Mouse (Mus musculus) neural tube, embryonic 12.5 days (tissue): ENCODE results near the gene Slc35e4. TPM values are rescaled to one million over a fixed set of nuclear protein-coding genes. Genes with fewer than 3 reads are reported as not detected.
A peak's percentile ranks its signal among the peaks of the same experiment; 100 is the strongest.
"Not testable (repeated sequence)": the region's sequence is repeated elsewhere in the genome, so short reads cannot be mapped to it uniquely, and the experiment has no call there.

Experiments
- ATAC-seq: fragments of 200-750 bp; cut with Nextera tagmentation; 2 replicates; pipeline ENCODE4 v1.8.0; 2017; ENCODE audit warnings: low read depth, mild to moderate bottlenecking, moderate TSS enrichment, moderate library complexity; ENCODE audit not compliant: low FRiP score
- H3K27ac ChIP-seq: fragments of 300-500 bp; sonication (generic); 2 replicates; pipeline ENCODE4 v1.5.1; 2016
- H3K27me3 ChIP-seq: fragments of 300-500 bp; sonication (generic); replicated peaks from 2 replicates; pipeline ENCODE4 v1.6.1; 2016; ENCODE audit warnings: mild to moderate bottlenecking
- H3K36me3 ChIP-seq: fragments of 300-500 bp; sonication (generic); 2 replicates; pipeline ENCODE4 v1.6.1; 2016; ENCODE audit warnings: mild to moderate bottlenecking
- H3K4me1 ChIP-seq: fragments of 300-500 bp; sonication (generic); 2 replicates; pipeline ENCODE4 v1.6.1; 2016
- H3K4me2 ChIP-seq: fragments of 300-500 bp; sonication (generic); replicated peaks from 2 replicates; pipeline ENCODE4 v1.6.1; 2016; ENCODE audit warnings: mild to moderate bottlenecking
- H3K4me3 ChIP-seq: fragments of 300-500 bp; sonication (generic); 2 replicates; pipeline ENCODE4 v1.5.1; 2016
- H3K9ac ChIP-seq: fragments of 300-500 bp; sonication (generic); 2 replicates; pipeline ENCODE4 v1.6.1; 2016; ENCODE audit warnings: mild to moderate bottlenecking
- H3K9me3 ChIP-seq: fragments of 300-500 bp; sonication (generic); 2 replicates; pipeline ENCODE4 v1.6.1; 2016; ENCODE audit warnings: mild to moderate bottlenecking
- WGBS: fragments of 180-500 bp; shearing (Covaris S2); methylation state at CpG from one replicate; pipeline ENCODE4 v1.1.7; 2016; 5-methylcytosine and 5-hydroxymethylcytosine counted together
- polyA plus RNA-seq: library from polyadenylated mRNA; unstranded; fragments of >200 nt; fragmentation: Nextera tagmentation; extraction: Ambion mirVana; gene quantifications from 2 replicates; pipeline ENCODE4 v1.2.1, GENCODE M21; 2016

The Slc35e4 gene
- 9.1 and 9.6 TPM in 2 replicates for polyA plus RNA-seq

DNA sequence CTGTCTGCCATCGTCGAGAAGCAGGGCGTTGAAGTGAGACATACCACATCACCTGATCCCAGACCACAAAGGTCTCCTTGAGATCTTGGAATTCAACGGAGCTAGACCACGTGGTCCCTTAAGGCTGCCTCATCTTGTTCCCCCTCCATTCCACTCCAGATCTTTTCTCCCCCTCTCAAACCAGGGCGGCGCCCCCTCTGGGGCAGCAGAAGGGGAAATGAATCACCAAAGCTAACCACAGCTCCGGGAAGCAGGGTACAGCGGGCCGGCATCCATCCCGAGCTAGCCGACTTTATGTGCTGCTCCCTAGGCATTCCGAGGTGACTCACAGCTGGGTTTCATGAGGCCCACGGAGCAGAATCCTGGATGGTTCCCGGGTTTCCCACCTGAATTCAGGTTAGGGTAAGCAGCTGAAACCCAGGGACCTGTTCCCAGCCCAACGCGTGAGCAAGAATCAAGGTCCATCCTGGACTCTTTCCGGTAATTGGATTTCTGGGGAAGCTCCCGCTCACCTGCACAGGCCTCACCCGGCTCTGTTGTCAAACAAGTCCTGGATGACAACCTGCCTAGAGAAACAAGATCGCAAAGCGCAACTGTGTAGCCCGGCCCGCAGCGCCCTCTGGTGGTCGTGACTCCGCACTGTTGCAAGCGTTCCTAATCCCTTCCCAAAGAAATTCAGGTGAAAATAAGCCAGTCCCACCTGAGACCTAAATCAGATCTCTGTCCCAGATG is at the start of gene Slc35e4:
TSS of gene Slc35e4 (minus strand) at position 556 of the 732 bp plus-strand sequence.
- peaks cover 35% of the 10 kb centered on the region for H3K4me1 ChIP-seq
- no peaks in the 10 kb centered on the region for H3K9me3 ChIP-seq
- peak within 1 kb of the TSS; percentile 86 for H3K4me2 ChIP-seq
- H3K27me3 ChIP-seq, result no peaks in the 10 kb centered on the region
- no peaks in the 10 kb centered on the region for H3K36me3 ChIP-seq
- ATAC-seq, result peak; percentile 52
- whole genome bisulfite sequencing, result under 1% methylated on average over 28 of the region's 28 CpGs
- H3K9ac ChIP-seq, result peak within 1 kb of the TSS; percentile 62
- H3K27ac ChIP-seq, result peak within 1 kb of the TSS; percentile 37
- peak within 1 kb of the TSS; percentile 56 for H3K4me3 ChIP-seq

DNA sequence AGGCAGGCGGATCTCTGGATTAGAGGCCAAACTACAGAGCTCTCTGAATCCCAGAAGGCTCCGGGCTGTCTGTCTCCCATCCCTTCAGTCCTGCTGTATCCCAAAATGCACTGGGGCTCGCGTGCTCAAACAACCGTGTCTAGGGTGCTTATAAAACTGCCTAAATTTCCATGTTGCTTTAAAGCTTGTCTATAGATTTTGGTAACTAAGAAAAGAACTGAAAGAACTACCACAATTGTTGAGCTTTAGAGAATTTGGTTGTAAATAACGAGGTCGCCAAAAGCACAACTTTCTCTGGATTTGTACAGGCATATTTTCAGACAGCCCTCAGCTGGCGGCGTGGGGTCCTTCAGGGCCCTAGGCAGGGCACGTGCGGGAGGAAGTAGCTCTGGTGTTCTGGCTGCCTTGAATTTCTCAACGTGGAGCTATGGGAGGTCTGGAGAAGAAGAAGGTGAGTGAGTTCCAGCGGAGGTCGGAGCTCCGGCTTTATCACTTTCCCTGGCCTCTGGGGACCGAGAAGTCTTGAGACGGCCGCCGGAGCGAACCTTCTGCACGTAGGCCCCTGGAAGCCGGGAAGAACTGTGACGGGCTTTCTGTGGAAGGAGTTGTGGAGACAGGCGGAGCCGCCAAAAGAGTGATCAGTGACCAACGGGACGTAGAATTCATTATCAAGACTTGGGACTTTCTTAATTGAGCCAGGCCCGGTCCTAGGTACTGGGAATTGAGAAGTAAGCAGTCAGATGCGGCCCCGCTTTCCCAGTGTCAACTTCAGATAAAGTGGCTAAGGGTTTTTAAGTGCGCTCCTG is 49.3 kb upstream of the Slc35e4 start, which contains the start of gene Pes1:
TSS of gene Pes1 (plus strand) at position 366 of the 806 bp plus-strand sequence.
- Histone ChIP-seq H3K4me2 (peak within 1 kb of the TSS; percentile 90), H3K27me3 (no peaks in the 10 kb centered on the region), H3K9me3 (no peaks in the 10 kb centered on the region), H3K9ac (peak within 1 kb of the TSS; percentile 68), H3K27ac (no peak within 1 kb of the TSS), H3K4me3 (peak within 1 kb of the TSS; percentile 83), H3K36me3 (peaks cover 6% of the 10 kb centered on the region), H3K4me1 (peaks cover 8% of the 10 kb centered on the region)
- under 1% methylated on average over 31 of the region's 31 CpGs for WGBS
- ATAC-seq, result peak; percentile 96

DNA sequence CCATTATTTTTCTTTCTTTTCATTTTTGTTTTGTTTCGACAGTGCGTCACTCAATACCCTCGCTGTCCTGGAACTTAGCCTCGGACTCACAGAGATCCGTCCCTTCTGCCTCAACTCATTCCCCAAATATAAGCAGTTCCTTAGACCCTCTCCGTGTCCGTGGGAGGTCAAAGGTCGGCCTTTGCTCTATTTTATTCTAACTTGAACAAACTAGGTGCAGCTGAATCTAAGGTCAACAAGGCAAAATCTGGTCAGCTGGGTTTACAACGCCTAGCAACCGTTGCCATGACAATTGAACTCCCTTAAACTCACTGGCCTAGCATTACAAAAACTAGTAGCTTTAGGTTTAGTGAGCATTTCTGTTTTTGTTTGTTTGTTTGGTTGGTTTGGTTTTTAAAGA is 48.7 kb upstream of the Slc35e4 start:
- Histone ChIP-seq H3K9ac (no peak overlapping the region), H3K4me3 (peak overlapping the region; percentile 18; the same call in 1 of the 2 replicates), H3K27me3 (no peaks in the 10 kb centered on the region), H3K36me3 (peaks cover 2% of the 10 kb centered on the region), H3K4me2 (peak overlapping the region; percentile 90), H3K9me3 (no peaks in the 10 kb centered on the region), H3K4me1 (peaks cover 8% of the 10 kb centered on the region), H3K27ac (no peak overlapping the region)
- peak; percentile 30; the same call in 1 of the 2 replicates for ATAC-seq
- whole genome bisulfite sequencing, result 82% methylated on average over 10 of the region's 10 CpGs

DNA sequence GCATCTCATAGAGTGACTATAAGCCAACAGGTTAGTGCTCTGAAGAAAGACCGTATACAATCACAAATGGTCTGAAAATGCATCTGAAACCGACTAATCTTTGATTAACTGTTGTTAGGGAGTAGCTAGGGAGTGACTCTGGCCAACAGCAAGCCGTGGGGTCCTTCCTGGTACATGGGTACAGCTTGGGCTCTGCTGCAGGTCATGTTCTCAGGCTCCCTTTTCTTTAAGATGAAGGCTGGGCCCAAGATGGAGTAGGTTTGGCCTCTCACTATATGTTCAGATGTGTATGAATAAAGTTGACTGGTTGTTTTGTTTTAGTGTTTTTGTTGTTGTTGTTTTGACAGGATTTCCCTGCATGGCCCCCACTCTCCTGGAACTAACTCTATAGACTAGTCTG is 47.3 kb upstream of the Slc35e4 start:
- peaks cover 8% of the 10 kb centered on the region for H3K4me1 ChIP-seq
- no peak overlapping the region for H3K9ac ChIP-seq
- H3K27ac ChIP-seq, result no peak overlapping the region
- H3K4me3 ChIP-seq, result no peak overlapping the region
- H3K27me3 ChIP-seq, result no peaks in the 10 kb centered on the region
- no peaks in the 10 kb centered on the region for H3K36me3 ChIP-seq
- H3K9me3 ChIP-seq, result no peaks in the 10 kb centered on the region
- ATAC-seq, result no peak
- WGBS, result 76% methylated on average over 3 of the region's 3 CpGs
- H3K4me2 ChIP-seq, result no peak overlapping the region

DNA sequence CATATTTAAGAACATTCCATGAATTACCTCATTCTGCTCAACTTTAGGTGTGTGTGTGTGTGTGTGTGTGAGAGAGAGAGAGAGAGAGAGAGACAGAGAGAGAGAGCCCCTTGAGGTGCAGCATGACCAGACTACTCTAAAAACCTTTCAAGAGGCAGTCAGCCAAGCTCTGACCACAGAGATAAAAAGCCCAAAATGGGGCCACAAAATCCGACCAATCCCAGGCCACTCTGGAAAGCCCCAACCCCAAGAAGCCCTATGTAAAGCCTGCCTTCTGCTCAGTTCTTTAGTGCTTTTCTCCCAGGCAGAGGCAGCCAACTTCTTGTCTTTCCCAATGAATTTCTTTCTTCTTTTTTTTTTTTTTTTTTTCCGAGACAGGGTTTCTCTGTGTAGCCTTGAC is 46.4 kb upstream of the Slc35e4 start:
- no peaks in the 10 kb centered on the region for H3K9me3 ChIP-seq
- no peaks in the 10 kb centered on the region for H3K36me3 ChIP-seq
- no peaks in the 10 kb centered on the region for H3K27me3 ChIP-seq
- no peak overlapping the region for H3K4me3 ChIP-seq
- peaks cover 8% of the 10 kb centered on the region for H3K4me1 ChIP-seq
- 56% methylated on average over 2 of the region's 2 CpGs for WGBS
- ATAC-seq, result no peak
- H3K4me2 ChIP-seq, result no peak overlapping the region
- H3K27ac ChIP-seq, result no peak overlapping the region
- H3K9ac ChIP-seq, result no peak overlapping the region

DNA sequence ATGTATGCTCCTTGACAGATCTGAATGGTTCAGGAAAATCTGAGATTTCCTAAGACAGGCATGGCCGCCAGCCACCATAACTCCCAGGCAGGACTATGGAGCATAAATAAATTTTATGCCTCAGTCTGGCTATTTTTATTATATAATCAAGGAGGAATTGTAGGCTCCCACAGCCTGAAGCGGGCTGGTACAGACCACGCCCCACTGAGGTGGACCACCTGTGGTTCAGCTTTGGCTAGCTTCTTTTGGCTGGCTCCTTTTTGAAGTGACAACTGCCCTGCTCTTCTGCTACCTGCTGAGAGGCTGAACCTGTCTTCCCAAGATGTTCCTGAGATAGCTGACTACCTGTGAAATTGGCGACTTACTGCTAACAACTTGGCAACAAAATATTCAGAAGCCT is 40.9 kb upstream of the Slc35e4 start:
- not testable (repeated sequence) for H3K4me1 ChIP-seq, H3K36me3 ChIP-seq, H3K4me3 ChIP-seq, H3K9me3 ChIP-seq, H3K9ac ChIP-seq, H3K27me3 ChIP-seq, H3K4me2 ChIP-seq, H3K27ac ChIP-seq, ATAC-seq
- WGBS, result 78% methylated on average over 4 of the region's 4 CpGs

DNA sequence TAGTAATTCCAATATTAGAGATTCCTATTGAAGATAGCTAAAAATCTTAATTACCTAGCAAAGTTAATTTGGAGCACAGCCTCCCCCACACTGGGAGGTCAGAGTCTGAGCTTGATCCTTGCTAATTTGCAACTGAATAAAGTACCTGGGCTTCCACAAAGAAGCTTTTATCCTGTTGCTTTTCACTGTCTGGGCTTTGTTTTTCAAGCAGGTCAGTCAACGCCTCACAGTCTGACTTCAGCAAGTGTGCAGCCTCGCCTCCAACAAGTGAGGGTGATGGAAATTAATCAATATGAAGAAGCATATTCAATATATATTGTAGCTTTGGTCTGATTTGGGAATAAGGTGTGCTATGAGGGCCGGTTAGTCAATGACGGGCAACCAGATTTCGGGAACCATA is 40.4 kb upstream of the Slc35e4 start:
- H3K27ac ChIP-seq, ATAC-seq, H3K9ac ChIP-seq, H3K4me3 ChIP-seq, H3K4me1 ChIP-seq, H3K4me2 ChIP-seq, H3K27me3 ChIP-seq, H3K36me3 ChIP-seq, H3K9me3 ChIP-seq: not testable (repeated sequence)
- 84% methylated on average over 5 of the region's 5 CpGs for WGBS

DNA sequence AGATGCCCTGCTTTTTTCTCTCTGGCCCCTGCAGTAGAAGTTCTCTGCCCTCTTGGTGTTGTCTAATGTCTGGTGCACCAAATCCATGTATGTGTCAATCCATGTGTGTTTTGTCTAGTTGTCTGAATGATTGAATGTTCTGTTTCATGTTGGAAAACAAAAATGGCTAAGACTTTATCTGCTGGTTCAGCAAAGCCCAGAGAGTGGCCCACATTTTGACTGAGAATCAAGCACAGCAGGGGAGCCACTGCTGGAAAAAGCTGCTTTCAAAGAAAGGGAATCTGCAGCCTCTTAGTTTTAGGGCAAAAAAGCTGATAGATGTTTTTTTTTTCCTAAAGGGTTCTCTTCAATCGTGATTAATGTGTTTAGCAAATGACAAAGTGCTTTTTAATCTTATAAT is 31.9 kb upstream of the Slc35e4 start:
- H3K9me3 ChIP-seq, result no peaks in the 10 kb centered on the region
- no peak overlapping the region for H3K9ac ChIP-seq
- H3K4me1 ChIP-seq, result no peaks in the 10 kb centered on the region
- no peaks in the 10 kb centered on the region for H3K27me3 ChIP-seq
- no peak for ATAC-seq
- H3K36me3 ChIP-seq, result no peaks in the 10 kb centered on the region
- no peak overlapping the region for H3K4me2 ChIP-seq
- no peak overlapping the region for H3K27ac ChIP-seq
- H3K4me3 ChIP-seq, result no peak overlapping the region
- WGBS, result 15% methylated on average over 1 of the region's 1 CpGs

DNA sequence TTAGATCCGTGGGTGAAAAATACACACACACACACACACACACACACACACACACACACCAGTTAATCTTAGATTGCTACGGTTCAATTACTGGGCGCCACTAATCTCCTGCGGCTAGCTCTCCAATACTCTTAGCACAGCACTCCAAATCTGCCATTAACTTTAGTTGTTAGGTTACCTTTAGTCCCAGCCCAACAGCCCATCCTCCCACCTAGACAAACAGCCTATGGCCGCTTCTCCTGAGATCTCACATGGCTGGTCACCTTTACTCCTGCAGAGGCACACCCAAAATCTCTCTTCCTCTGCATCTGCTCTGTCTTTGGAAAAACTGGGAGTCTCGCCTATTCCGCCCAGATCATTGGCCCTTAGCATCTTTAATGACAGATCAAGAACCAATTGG is 26.9 kb upstream of the Slc35e4 start:
- ATAC-seq, result no peak
- WGBS, result 87% methylated on average over 7 of the region's 7 CpGs
- H3K27ac ChIP-seq, result no peak overlapping the region

DNA sequence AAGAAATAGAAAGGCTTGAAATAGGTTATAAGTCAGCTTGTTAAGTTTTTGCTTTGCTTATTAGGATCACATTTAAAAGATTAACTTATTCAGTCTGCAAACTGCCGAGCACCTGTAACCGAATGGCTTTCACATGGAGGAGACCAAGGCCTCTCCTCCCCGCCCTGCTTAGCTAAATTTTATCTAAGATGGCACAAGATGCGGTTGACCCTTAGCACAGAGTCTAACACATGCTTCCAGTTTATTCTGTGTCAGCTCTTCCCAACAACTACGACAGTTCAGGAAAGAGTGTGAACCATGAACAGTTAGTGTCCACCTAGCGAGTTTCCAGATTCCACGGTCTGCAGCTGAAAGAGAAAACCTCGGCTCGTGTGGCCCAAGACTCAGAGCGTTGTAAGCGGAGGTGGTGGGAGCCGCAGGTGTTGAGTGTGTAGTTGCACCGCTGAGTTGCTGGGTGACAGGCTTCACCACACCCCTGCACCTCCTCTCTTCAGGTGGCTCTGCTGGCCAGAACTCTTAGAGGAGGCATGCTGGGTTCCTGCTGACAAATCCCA is 22.9 kb upstream of the Slc35e4 start:
- Histone ChIP-seq H3K9ac (no peak overlapping the region), H3K9me3 (no peaks in the 10 kb centered on the region), H3K27ac (no peak overlapping the region), H3K4me2 (no peak overlapping the region), H3K36me3 (no peaks in the 10 kb centered on the region), H3K27me3 (no peaks in the 10 kb centered on the region), H3K4me1 (no peaks in the 10 kb centered on the region), H3K4me3 (no peak overlapping the region)
- ATAC-seq, result no peak
- 77% methylated on average over 13 of the region's 13 CpGs for WGBS

More for the DNA sequence above, 26.9 kb upstream of the Slc35e4 start:
- H3K36me3 ChIP-seq, result no peaks in the 10 kb centered on the region
- H3K9ac ChIP-seq, result no peak overlapping the region
- H3K4me2 ChIP-seq, result no peak overlapping the region
- no peaks in the 10 kb centered on the region for H3K27me3 ChIP-seq
- H3K4me3 ChIP-seq, result no peak overlapping the region
- no peaks in the 10 kb centered on the region for H3K9me3 ChIP-seq
- no peaks in the 10 kb centered on the region for H3K4me1 ChIP-seq

DNA sequence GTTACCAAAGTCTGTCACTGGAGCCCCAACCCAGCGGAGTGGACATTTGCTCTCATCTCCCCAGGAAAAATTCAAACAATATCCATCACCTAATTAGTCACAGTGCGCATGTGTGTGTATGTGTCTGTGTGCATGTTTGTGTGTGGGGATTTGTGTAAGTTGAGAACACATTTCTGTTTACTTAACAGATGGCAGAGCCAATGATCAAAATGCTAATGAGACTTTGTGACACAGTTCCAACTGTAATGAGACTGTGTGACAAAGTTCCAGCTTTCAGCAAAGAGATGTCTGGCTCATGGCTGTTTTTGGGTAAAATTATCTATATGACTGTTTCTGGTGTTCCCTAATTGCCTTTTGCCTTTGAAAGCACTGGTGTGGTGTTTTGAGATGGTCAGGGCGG is 21.9 kb upstream of the Slc35e4 start:
- Histone ChIP-seq H3K27ac (no peak overlapping the region), H3K9ac (no peak overlapping the region), H3K4me2 (no peak overlapping the region), H3K9me3 (no peaks in the 10 kb centered on the region), H3K4me3 (no peak overlapping the region), H3K4me1 (peaks cover 8% of the 10 kb centered on the region), H3K36me3 (no peaks in the 10 kb centered on the region), H3K27me3 (no peaks in the 10 kb centered on the region)
- 82% methylated on average over 3 of the region's 3 CpGs for WGBS
- no peak for ATAC-seq

DNA sequence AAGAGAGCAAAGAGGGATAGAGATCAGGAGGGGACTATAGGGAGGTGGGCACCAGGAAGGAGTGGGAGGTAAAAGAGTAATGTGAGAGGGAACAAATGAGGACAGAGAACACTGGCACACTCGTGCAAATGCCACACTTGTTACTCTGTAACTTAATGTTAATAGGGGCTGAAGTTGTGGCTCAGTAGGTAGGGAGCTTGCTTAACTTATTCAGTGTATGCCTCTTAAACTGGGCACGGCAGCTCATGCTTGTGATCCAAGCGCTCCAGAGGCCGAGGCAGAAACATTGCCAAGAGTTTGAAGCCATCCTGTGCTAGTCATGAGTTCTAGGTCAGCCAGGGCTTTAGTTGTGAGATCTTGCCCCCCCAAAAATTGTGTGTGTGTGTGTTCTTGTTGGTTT is 20.7 kb upstream of the Slc35e4 start:
- no peaks in the 10 kb centered on the region for H3K27me3 ChIP-seq
- no peak for ATAC-seq
- no peak overlapping the region for H3K4me3 ChIP-seq
- H3K27ac ChIP-seq, result no peak overlapping the region
- no peaks in the 10 kb centered on the region for H3K36me3 ChIP-seq
- H3K9me3 ChIP-seq, result no peaks in the 10 kb centered on the region
- H3K9ac ChIP-seq, result no peak overlapping the region
- 75% methylated on average over 4 of the region's 4 CpGs for WGBS
- H3K4me2 ChIP-seq, result no peak overlapping the region
- peaks cover 13% of the 10 kb centered on the region for H3K4me1 ChIP-seq
